Mouse (Mus musculus): ENCODE measurements around the gene Anxa11. TPM values are rescaled to one million over a fixed set of nuclear protein-coding genes. Genes with fewer than 3 reads are reported as not detected.
"Not testable (repeated sequence)": the region's sequence is repeated elsewhere in the genome, so short reads cannot be mapped to it uniquely, and the experiment has no call there.

The Anxa11 gene
- polyA plus RNA-seq, 1 experiment from 2014 or later, result 27.0 TPM

- no CpG with 5 or more reads among the region's 44 CpGs for WGBS
- H3K27me3 ChIP-seq; H3K9me3 ChIP-seq (replicated peaks); H3K36me3 ChIP-seq; H3K4me2 ChIP-seq; H3K27ac ChIP-seq; H3K4me1 ChIP-seq (replicated peaks); H3K4me3 ChIP-seq; H3K9ac ChIP-seq: not testable (repeated sequence)
- ATAC-seq (replicated peaks; ENCODE audit: insufficient number of reproducible peaks, insufficient read depth, low FRiP score, low read depth), result peak; percentile 39; the same call in 1 of the 2 replicates
These were observed 85.0 kb downstream of the Anxa11 start for GRCm38 (mm10) chr14:25926814-25927561.

- H3K4me1 ChIP-seq (replicated peaks); H3K9me3 ChIP-seq (replicated peaks); H3K9ac ChIP-seq; ATAC-seq (replicated peaks; ENCODE audit: insufficient number of reproducible peaks, insufficient read depth, low FRiP score, low read depth); H3K27ac ChIP-seq; H3K4me3 ChIP-seq; H3K4me2 ChIP-seq; H3K36me3 ChIP-seq; H3K27me3 ChIP-seq: not testable (repeated sequence)
- WGBS, result no CpG with 5 or more reads among the region's 10 CpGs
These were observed 85.6 kb downstream of the Anxa11 start, which contains the start of gene Tmem254a for GRCm38 (mm10) chr14:25927562-25927881. Gene Tmem254a (minus strand): TSS chr14:25927672.

Small RNAs within 50 kb of the gene (microRNA-seq; reads per million reads assigned to microRNA genes)
- gene Gm23701, result not detected

Other genes with a start within 250 kb of the Anxa11 start
- 102 and 108 TPM in 2 replicates for gene Ppif, start 148.0 kb upstream of the Anxa11 start, polyA plus RNA-seq (2015; fragmentation: Nextera tagmentation; extraction: Ambion mirVana)
- 22.4 and 26.8 TPM in 2 replicates for gene Zcchc24, start 73.1 kb upstream of the Anxa11 start, polyA plus RNA-seq (2015; fragmentation: Nextera tagmentation; extraction: Ambion mirVana)
- 0.85 TPM in 1 of 2 replicates, not detected in the other for gene Plac9a, start 60.9 kb downstream of the Anxa11 start, polyA plus RNA-seq (2015; fragmentation: Nextera tagmentation; extraction: Ambion mirVana)
- 2.3 and 4.2 TPM in 2 replicates for gene Tmem254a, start 85.5 kb downstream of the Anxa11 start, polyA plus RNA-seq (2015; fragmentation: Nextera tagmentation; extraction: Ambion mirVana)
- not detected in 2 replicates for gene Cphx1, start 96.1 kb downstream of the Anxa11 start, polyA plus RNA-seq (2015; fragmentation: Nextera tagmentation; extraction: Ambion mirVana)
- 0.43 and 0.82 TPM in 2 replicates for gene Duxbl1, start 136.4 kb downstream of the Anxa11 start, polyA plus RNA-seq (2015; fragmentation: Nextera tagmentation; extraction: Ambion mirVana)
- gene Gm9780, start 200.6 kb downstream of the Anxa11 start, polyA plus RNA-seq (2015; fragmentation: Nextera tagmentation; extraction: Ambion mirVana), result 17.0 and 23.9 TPM in 2 replicates
- 15.8 and 21.7 TPM in 2 replicates for gene Tmem254c, start 225.2 kb downstream of the Anxa11 start, polyA plus RNA-seq (2015; fragmentation: Nextera tagmentation; extraction: Ambion mirVana)
- gene Cphx2, start 239.4 kb downstream of the Anxa11 start, polyA plus RNA-seq (2015; fragmentation: Nextera tagmentation; extraction: Ambion mirVana), result not detected in 2 replicates
- not detected in 2 replicates for gene Cphx3, start 240.1 kb downstream of the Anxa11 start, polyA plus RNA-seq (2015; fragmentation: Nextera tagmentation; extraction: Ambion mirVana)